Mouse (Mus musculus): ENCODE results near the gene Slc7a5.

DNA sequence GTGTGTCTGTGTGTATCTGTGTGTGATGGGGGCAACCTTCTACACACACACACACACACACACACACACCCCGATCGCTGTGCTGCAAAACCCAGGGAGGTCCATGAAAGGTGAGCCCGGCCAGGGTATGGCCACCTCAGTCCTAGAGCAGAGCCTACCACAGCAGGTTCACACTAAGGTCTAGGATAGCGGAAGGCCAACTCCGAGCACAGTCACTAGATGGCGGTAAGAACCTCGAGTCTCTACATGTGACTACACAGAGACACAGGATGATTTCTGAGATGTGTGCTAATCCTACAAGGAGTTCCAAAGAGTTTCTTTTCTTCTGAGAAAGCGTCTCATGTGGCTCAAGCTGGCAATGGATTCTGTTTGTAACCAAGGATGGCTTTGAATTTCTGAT lies 19.8 kb upstream of the Slc7a5 start:
- TF ChIP-seq CTCF (IDR thresholded peaks at IDR 0.05; ENCODE audit: control insufficient read depth, insufficient read depth, insufficient read length), result peak; percentile 36
- no peak for TF ChIP-seq USF1 (IDR thresholded peaks at IDR 0.05; ENCODE audit: low read depth)
- no peak for TF ChIP-seq MYOD1 (IDR thresholded peaks at IDR 0.05; ENCODE audit: control insufficient read depth, insufficient read length, low read depth)
- TF ChIP-seq MAX (IDR thresholded peaks at IDR 0.05), result no peak
- no peak for TF ChIP-seq MYOG (IDR thresholded peaks at IDR 0.05; ENCODE audit: control insufficient read depth, extremely low read depth, insufficient read length)
- no peak for TF ChIP-seq FOSL1 (IDR thresholded peaks at IDR 0.05; ENCODE audit: insufficient read depth, low read length, poor library complexity, severe bottlenecking)
- TF ChIP-seq CEBPB (IDR thresholded peaks at IDR 0.05; ENCODE audit: low read depth), result no peak

Data from C2C12 (cell line).